Mouse (Mus musculus) neural tube, embryonic 11.5 days (tissue): ENCODE data around the gene Pard3. TPM values are rescaled to one million over a fixed set of nuclear protein-coding genes. Genes with fewer than 3 reads are reported as not detected.
A peak's percentile ranks its signal among the peaks of the same experiment; 100 is the strongest.

Experiments
- ATAC-seq: fragments of 200-750 bp; cut with Nextera tagmentation; 2 replicates; pipeline ENCODE4 v1.8.0; 2017; ENCODE audit warnings: moderate number of reproducible peaks, mild to moderate bottlenecking, moderate TSS enrichment, moderate library complexity; ENCODE audit not compliant: insufficient read depth, low FRiP score, low TSS enrichment
- DNase-seq: peaks from one replicate; pipeline ENCODE4 v3.0.0-alpha.2; 2015; ENCODE audit warnings: low spot score
- H3K27ac ChIP-seq: fragments of 300-500 bp; sonication (generic); 2 replicates; pipeline ENCODE4 v1.5.1; 2014; ENCODE audit warnings: low read depth, mild to moderate bottlenecking, low read length
- H3K27me3 ChIP-seq: fragments of 300-500 bp; sonication (generic); 2 replicates; pipeline ENCODE4 v1.6.1; 2014; ENCODE audit warnings: mild to moderate bottlenecking, low read length, mixed read lengths; ENCODE audit not compliant: control insufficient read depth, insufficient read depth
- H3K36me3 ChIP-seq: fragments of 300-500 bp; sonication (generic); 2 replicates; pipeline ENCODE4 v1.6.1; 2014; ENCODE audit warnings: mild to moderate bottlenecking, low read length, moderate library complexity, mixed read lengths; ENCODE audit not compliant: control insufficient read depth, insufficient read depth
- H3K4me1 ChIP-seq: fragments of 300-500 bp; sonication (generic); 2 replicates; pipeline ENCODE4 v1.6.1; 2014; ENCODE audit warnings: low read length, mixed read lengths; ENCODE audit not compliant: control insufficient read depth, insufficient read depth
- H3K4me2 ChIP-seq: fragments of 300-500 bp; sonication (generic); 2 replicates; pipeline ENCODE4 v1.6.1; 2014; ENCODE audit warnings: low read depth, mild to moderate bottlenecking, moderate library complexity
- H3K4me3 ChIP-seq: fragments of 300-500 bp; sonication (generic); 2 replicates; pipeline ENCODE4 v1.5.1; 2014; ENCODE audit warnings: low read depth, low read length
- H3K9ac ChIP-seq: fragments of 300-500 bp; sonication (generic); 2 replicates; pipeline ENCODE4 v1.6.1; 2014; ENCODE audit warnings: mild to moderate bottlenecking, low read length
- H3K9me3 ChIP-seq: fragments of 300-500 bp; sonication (generic); 2 replicates; pipeline ENCODE4 v1.6.1; 2016; ENCODE audit warnings: low read length; ENCODE audit not compliant: control insufficient read depth
- WGBS: fragments of 180-500 bp; shearing (Covaris S2); extraction: QIAGEN DNeasy Blood & Tissue Kit; methylation state at CpG from one replicate; pipeline ENCODE4 v1.1.7; 2014; 5-methylcytosine and 5-hydroxymethylcytosine counted together
- polyA plus RNA-seq: library from polyadenylated mRNA; unstranded; fragments of >200 nt; fragmentation: Nextera tagmentation; extraction: Ambion mirVana; gene quantifications from 2 replicates; pipeline ENCODE4 v1.2.1, GENCODE M21; 2014

Pard3 gene
- polyA plus RNA-seq, 1 experiment from 2014 or later: 37.5 TPM

GRCm38 (mm10) chr8:127076511-127076910 lies 12.8 kb downstream of the Pard3 start:
- 85% methylated on average over 7 of the region's 7 CpGs for WGBS

GRCm38 (mm10) chr8:127079244-127079805 lies 15.6 kb downstream of the Pard3 start:
- H3K4me2 ChIP-seq: no peak overlapping the region
- H3K9ac ChIP-seq: no peak overlapping the region
- no peaks in the 10 kb centered on the region; the same call in 1 of the 2 replicates for H3K4me1 ChIP-seq
- no peaks in the 10 kb centered on the region for H3K27me3 ChIP-seq
- WGBS: 68% methylated on average over 5 of the region's 5 CpGs
- DNase-seq (no peak), ATAC-seq (no peak)
- no peak overlapping the region for H3K27ac ChIP-seq
- no peak overlapping the region for H3K4me3 ChIP-seq
- no peaks in the 10 kb centered on the region for H3K9me3 ChIP-seq
- H3K36me3 ChIP-seq: no peaks in the 10 kb centered on the region

More at GRCm38 (mm10) chr8:127076511-127076910, 12.8 kb downstream of the Pard3 start:
- Histone ChIP-seq H3K9me3 (no peaks in the 10 kb centered on the region), H3K4me3 (no peak overlapping the region), H3K4me1 (no peaks in the 10 kb centered on the region; the same call in 1 of the 2 replicates), H3K36me3 (no peaks in the 10 kb centered on the region), H3K9ac (no peak overlapping the region), H3K27me3 (no peaks in the 10 kb centered on the region), H3K4me2 (no peak overlapping the region), H3K27ac (no peak overlapping the region)
- DNase-seq (no peak), ATAC-seq (no peak; the same call in 1 of the 2 replicates)

- Histone ChIP-seq H3K4me2 (no peak overlapping the region), H3K9me3 (no peaks in the 10 kb centered on the region), H3K4me1 (no peaks in the 10 kb centered on the region; the same call in 1 of the 2 replicates), H3K27me3 (no peaks in the 10 kb centered on the region), H3K36me3 (no peaks in the 10 kb centered on the region), H3K9ac (no peak overlapping the region), H3K27ac (no peak overlapping the region), H3K4me3 (no peak overlapping the region)
- no peak for ATAC-seq
- DNase-seq: no peak
- 86% methylated on average over 3 of the region's 3 CpGs for WGBS
Observed at GRCm38 (mm10) chr8:127081297-127081696, 17.6 kb downstream of the Pard3 start.

- H3K4me3 ChIP-seq: no peak overlapping the region
- WGBS: 89% methylated on average over 2 of the region's 2 CpGs
- DNase-seq: no peak
- no peak overlapping the region for H3K27ac ChIP-seq
- no peaks in the 10 kb centered on the region for H3K9me3 ChIP-seq
- ATAC-seq: no peak
- H3K4me1 ChIP-seq: no peaks in the 10 kb centered on the region; the same call in 1 of the 2 replicates
- H3K4me2 ChIP-seq: no peak overlapping the region
- H3K36me3 ChIP-seq: no peaks in the 10 kb centered on the region
- no peaks in the 10 kb centered on the region for H3K27me3 ChIP-seq
- no peak overlapping the region for H3K9ac ChIP-seq
Observed at GRCm38 (mm10) chr8:127082486-127082885, 18.8 kb downstream of the Pard3 start.

- Histone ChIP-seq H3K9me3 (no peaks in the 10 kb centered on the region), H3K4me1 (peaks cover 16% of the 10 kb centered on the region), H3K27me3 (no peaks in the 10 kb centered on the region), H3K4me3 (no peak overlapping the region), H3K4me2 (no peak overlapping the region), H3K9ac (no peak overlapping the region), H3K27ac (no peak overlapping the region), H3K36me3 (no peaks in the 10 kb centered on the region)
- 89% methylated on average over 6 of the region's 6 CpGs for WGBS
- ATAC-seq (no peak), DNase-seq (no peak)
Observed at GRCm38 (mm10) chr8:127084565-127084964, 20.9 kb downstream of the Pard3 start.

GRCm38 (mm10) chr8:127087434-127087833 lies 23.7 kb downstream of the Pard3 start:
- no peak overlapping the region for H3K4me3 ChIP-seq
- H3K9ac ChIP-seq: no peak overlapping the region
- no peak for DNase-seq
- H3K4me1 ChIP-seq: peaks cover 21% of the 10 kb centered on the region
- no peak overlapping the region for H3K4me2 ChIP-seq
- no peak overlapping the region for H3K27ac ChIP-seq
- H3K27me3 ChIP-seq: no peaks in the 10 kb centered on the region
- H3K9me3 ChIP-seq: no peaks in the 10 kb centered on the region
- no peak for ATAC-seq
- no peaks in the 10 kb centered on the region for H3K36me3 ChIP-seq
- WGBS: 70% methylated on average over 1 of the region's 1 CpGs

GRCm38 (mm10) chr8:127088372-127088771 lies 24.7 kb downstream of the Pard3 start:
- Histone ChIP-seq H3K36me3 (no peaks in the 10 kb centered on the region), H3K9me3 (no peaks in the 10 kb centered on the region), H3K4me3 (no peak overlapping the region), H3K4me2 (no peak overlapping the region), H3K27me3 (no peaks in the 10 kb centered on the region), H3K9ac (no peak overlapping the region), H3K4me1 (peaks cover 26% of the 10 kb centered on the region), H3K27ac (no peak overlapping the region)
- peak; percentile 33 for DNase-seq
- WGBS: 9% methylated on average over 9 of the region's 9 CpGs
- ATAC-seq: no peak

- no peak overlapping the region for H3K9ac ChIP-seq
- peaks cover 26% of the 10 kb centered on the region for H3K4me1 ChIP-seq
Observed at GRCm38 (mm10) chr8:127089021-127089420, 25.3 kb downstream of the Pard3 start.

GRCm38 (mm10) chr8:127090435-127090834 lies 26.7 kb downstream of the Pard3 start:
- Histone ChIP-seq H3K9ac (no peak overlapping the region), H3K4me1 (peaks cover 26% of the 10 kb centered on the region), H3K4me2 (no peak overlapping the region), H3K9me3 (no peaks in the 10 kb centered on the region), H3K36me3 (no peaks in the 10 kb centered on the region), H3K27ac (no peak overlapping the region), H3K27me3 (no peaks in the 10 kb centered on the region), H3K4me3 (no peak overlapping the region)
- no peak for ATAC-seq
- DNase-seq: no peak
- WGBS: 85% methylated on average over 4 of the region's 4 CpGs

More at GRCm38 (mm10) chr8:127089021-127089420, 25.3 kb downstream of the Pard3 start:
- H3K27ac ChIP-seq: no peak overlapping the region
- 24% methylated on average over 8 of the region's 8 CpGs for WGBS
- H3K4me3 ChIP-seq: no peak overlapping the region
- DNase-seq: no peak
- no peak overlapping the region for H3K4me2 ChIP-seq
- H3K27me3 ChIP-seq: no peaks in the 10 kb centered on the region
- no peaks in the 10 kb centered on the region for H3K9me3 ChIP-seq
- ATAC-seq: no peak
- no peaks in the 10 kb centered on the region for H3K36me3 ChIP-seq
